Mouse (Mus musculus) embryonic facial prominence, embryonic 12.5 days (tissue): Measurements from ENCODE around the gene Cphx1. TPM values are rescaled to one million over a fixed set of nuclear protein-coding genes. Genes with fewer than 3 reads are reported as not detected.
"Not testable (repeated sequence)": the region's sequence is repeated elsewhere in the genome, so short reads cannot be mapped to it uniquely, and the experiment has no call there.

ENCODE experiments used
- ATAC-seq: fragments of 200-750 bp; cut with Nextera tagmentation; 2 replicates; pipeline ENCODE4 v1.8.0; 2017; ENCODE audit not compliant: insufficient number of reproducible peaks, insufficient read depth, low FRiP score, low TSS enrichment
- H3K27ac ChIP-seq: fragments of 300-500 bp; sonication (generic); 2 replicates; pipeline ENCODE4 v1.5.1; 2016; ENCODE audit warnings: mild to moderate bottlenecking
- H3K27me3 ChIP-seq: fragments of 300-500 bp; sonication (generic); 2 replicates; pipeline ENCODE4 v1.6.1; 2016; ENCODE audit warnings: mild to moderate bottlenecking, moderate library complexity
- H3K36me3 ChIP-seq: fragments of 300-500 bp; sonication (generic); 2 replicates; pipeline ENCODE4 v1.6.1; 2016; ENCODE audit warnings: mild to moderate bottlenecking
- H3K4me1 ChIP-seq: fragments of 300-500 bp; sonication (generic); 2 replicates; pipeline ENCODE4 v1.6.1; 2016
- H3K4me2 ChIP-seq: fragments of 300-500 bp; sonication (generic); replicated peaks from 2 replicates; pipeline ENCODE4 v1.6.1; 2016; ENCODE audit warnings: mild to moderate bottlenecking, moderate library complexity
- H3K4me3 ChIP-seq: fragments of 300-500 bp; sonication (generic); 2 replicates; pipeline ENCODE4 v1.5.1; 2016; ENCODE audit warnings: mild to moderate bottlenecking
- H3K9ac ChIP-seq: fragments of 300-500 bp; sonication (generic); 2 replicates; pipeline ENCODE4 v1.6.1; 2016; ENCODE audit warnings: mild to moderate bottlenecking, moderate library complexity
- H3K9me3 ChIP-seq: fragments of 300-500 bp; sonication (generic); 2 replicates; pipeline ENCODE4 v1.6.1; 2016; ENCODE audit warnings: mild to moderate bottlenecking, moderate library complexity
- WGBS: fragments of 180-500 bp; shearing (Covaris S2); methylation state at CpG from one replicate; pipeline ENCODE4 v1.1.7; 2016; 5-methylcytosine and 5-hydroxymethylcytosine counted together
- polyA plus RNA-seq: library from polyadenylated mRNA; unstranded; fragments of >200 nt; fragmentation: Nextera tagmentation; extraction: Ambion mirVana; gene quantifications from 2 replicates; pipeline ENCODE4 v1.2.1, GENCODE M21; 2016

The Cphx1 gene
- not detected in 2 replicates for polyA plus RNA-seq

GRCm38 (mm10) chr14:25938004-25938403 lies at the start of gene Cphx1:
Gene Cphx1 (plus strand): TSS chr14:25938304.
- WGBS, result no CpG with 5 or more reads among the region's 8 CpGs
- H3K9ac ChIP-seq, H3K4me1 ChIP-seq, ATAC-seq, H3K9me3 ChIP-seq, H3K36me3 ChIP-seq, H3K4me2 ChIP-seq, H3K27me3 ChIP-seq, H3K27ac ChIP-seq, H3K4me3 ChIP-seq: not testable (repeated sequence)

DNA sequence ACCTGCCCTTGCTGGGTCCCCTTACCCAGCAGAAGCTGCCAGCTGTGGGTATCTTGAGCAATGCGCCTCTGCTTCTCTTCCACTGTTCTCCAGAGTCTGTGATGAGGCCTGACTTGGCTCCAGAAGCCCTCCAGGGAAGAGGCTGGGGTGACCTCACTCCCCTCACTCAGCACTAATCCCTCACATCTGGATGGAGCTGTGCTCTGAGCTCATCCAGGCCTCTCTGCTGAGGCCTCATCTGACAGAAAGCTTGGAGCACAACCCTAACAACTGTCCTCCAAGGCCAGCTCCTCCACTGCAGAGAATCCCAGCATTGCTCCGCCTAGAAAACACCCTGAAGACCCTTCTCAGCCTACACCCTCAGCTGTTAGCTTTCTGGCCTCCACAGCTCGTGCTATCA lies 43.5 kb upstream of the Cphx1 start:
- H3K9me3 ChIP-seq, H3K27me3 ChIP-seq, ATAC-seq, H3K4me3 ChIP-seq, H3K9ac ChIP-seq, H3K4me1 ChIP-seq, H3K27ac ChIP-seq, H3K4me2 ChIP-seq, H3K36me3 ChIP-seq: not testable (repeated sequence)
- WGBS, result no CpG with 5 or more reads among the region's 3 CpGs

DNA sequence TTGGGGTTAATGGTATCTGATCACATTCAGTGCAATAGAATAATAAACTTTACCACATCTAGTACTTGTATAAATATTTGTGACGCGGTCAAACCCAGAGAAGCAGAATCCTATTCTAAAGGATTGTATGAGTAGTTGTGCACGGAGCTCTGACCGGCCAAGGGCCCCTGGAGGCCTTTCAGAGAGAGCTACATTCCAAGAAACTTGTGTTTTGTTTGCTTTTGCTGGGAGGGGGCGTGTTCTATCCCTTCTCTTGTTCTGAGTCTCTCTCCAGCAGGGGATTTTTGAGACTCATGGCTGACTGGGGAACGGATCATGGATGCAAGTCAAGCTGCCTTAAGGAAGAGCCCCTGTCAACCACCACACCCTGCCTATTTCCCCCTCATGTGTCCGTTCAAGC lies 42.4 kb upstream of the Cphx1 start:
- H3K9ac ChIP-seq, H3K4me2 ChIP-seq, H3K9me3 ChIP-seq, H3K4me1 ChIP-seq, H3K36me3 ChIP-seq, H3K27ac ChIP-seq, H3K27me3 ChIP-seq, ATAC-seq, H3K4me3 ChIP-seq: not testable (repeated sequence)
- no CpG with 5 or more reads among the region's 7 CpGs for WGBS

GRCm38 (mm10) chr14:25903000-25903399 lies 35.1 kb upstream of the Cphx1 start, which contains the start of gene Plac9a:
Gene Plac9a (minus strand): TSS chr14:25903100.
- not testable (repeated sequence) for H3K4me1 ChIP-seq, H3K4me2 ChIP-seq, H3K4me3 ChIP-seq, H3K9ac ChIP-seq, H3K9me3 ChIP-seq, H3K36me3 ChIP-seq, ATAC-seq, H3K27me3 ChIP-seq, H3K27ac ChIP-seq
- WGBS, result no CpG with 5 or more reads among the region's 10 CpGs

- not testable (repeated sequence) for H3K27me3 ChIP-seq, H3K4me3 ChIP-seq, H3K4me2 ChIP-seq, H3K4me1 ChIP-seq, H3K9ac ChIP-seq, H3K27ac ChIP-seq, H3K9me3 ChIP-seq, H3K36me3 ChIP-seq, ATAC-seq
- 40% methylated on average over 1 of the region's 5 CpGs for WGBS
These were observed 32.9 kb upstream of the Cphx1 start for GRCm38 (mm10) chr14:25905243-25905642.

DNA sequence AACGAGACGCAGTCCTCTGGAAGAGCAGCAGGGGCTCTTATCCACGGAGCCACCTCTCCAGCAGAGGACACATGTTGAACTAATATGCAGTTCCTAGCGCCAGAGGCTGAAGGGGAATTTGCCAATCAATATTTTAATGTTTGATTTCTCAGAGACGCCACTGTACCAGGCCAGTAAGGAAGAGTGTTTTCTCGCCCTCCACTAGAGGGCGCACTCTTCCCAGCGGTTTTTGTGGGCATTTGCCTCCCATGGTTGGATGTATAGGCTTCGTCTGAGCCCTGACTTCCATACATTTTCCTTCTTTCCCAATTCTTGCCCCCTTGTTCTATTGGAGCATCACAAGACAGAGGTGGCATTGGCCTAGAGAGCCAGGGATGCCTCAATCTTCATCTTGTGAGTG lies 30.8 kb upstream of the Cphx1 start:
- not testable (repeated sequence) for H3K4me3 ChIP-seq, H3K4me2 ChIP-seq, H3K27ac ChIP-seq, H3K27me3 ChIP-seq, ATAC-seq, H3K9ac ChIP-seq, H3K9me3 ChIP-seq, H3K36me3 ChIP-seq, H3K4me1 ChIP-seq
- no CpG with 5 or more reads among the region's 9 CpGs for WGBS

- H3K4me1 ChIP-seq, H3K27me3 ChIP-seq, H3K4me3 ChIP-seq, H3K9me3 ChIP-seq, H3K9ac ChIP-seq, ATAC-seq, H3K4me2 ChIP-seq, H3K27ac ChIP-seq, H3K36me3 ChIP-seq: not testable (repeated sequence)
- WGBS, result no CpG with 5 or more reads among the region's 8 CpGs
These were observed 29.1 kb upstream of the Cphx1 start for GRCm38 (mm10) chr14:25908976-25909375.

GRCm38 (mm10) chr14:25918427-25919170 lies 19.5 kb upstream of the Cphx1 start:
- not testable (repeated sequence) for H3K4me1 ChIP-seq, H3K27ac ChIP-seq, H3K36me3 ChIP-seq, H3K9me3 ChIP-seq, ATAC-seq, H3K9ac ChIP-seq, H3K4me2 ChIP-seq, H3K27me3 ChIP-seq, H3K4me3 ChIP-seq
- WGBS, result no CpG with 5 or more reads among the region's 5 CpGs

DNA sequence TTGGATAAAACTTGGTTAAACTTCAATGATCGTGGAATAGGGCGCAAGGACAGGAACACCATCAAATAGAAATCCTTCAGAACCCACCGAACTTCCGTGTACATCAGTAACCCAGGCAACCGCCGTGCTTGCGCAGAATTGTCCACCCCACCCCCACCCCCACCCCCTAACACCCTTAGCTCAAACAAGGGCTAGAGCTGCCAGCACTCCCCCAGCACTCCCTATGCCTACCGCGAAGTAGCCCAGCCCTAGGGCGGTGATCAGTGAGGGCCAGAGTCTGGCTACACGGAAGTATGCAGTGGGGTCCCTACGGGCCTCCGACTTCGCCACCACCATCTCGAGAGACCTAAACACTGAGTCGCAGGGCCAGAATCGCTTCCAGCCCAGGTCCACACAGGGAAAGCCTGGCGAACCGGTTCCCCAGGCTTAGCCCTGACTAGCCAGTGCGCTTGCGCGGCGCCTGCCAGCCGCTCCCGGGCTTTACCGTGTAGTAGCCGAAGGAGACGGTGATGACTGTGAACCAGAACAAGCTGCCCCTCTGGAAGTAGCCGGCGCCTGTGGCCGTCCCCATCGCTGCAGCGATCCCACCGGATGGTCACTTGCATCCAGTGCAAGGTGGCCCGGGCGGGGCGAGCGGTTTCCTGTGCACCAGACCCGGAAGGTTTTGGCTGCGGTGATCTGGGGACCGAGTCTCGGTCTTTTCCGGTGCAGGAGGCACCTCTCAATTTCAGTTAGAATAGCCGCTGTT lies 11.1 kb upstream of the Cphx1 start:
- H3K4me3 ChIP-seq, H3K9me3 ChIP-seq, ATAC-seq, H3K4me2 ChIP-seq, H3K9ac ChIP-seq, H3K27ac ChIP-seq, H3K27me3 ChIP-seq, H3K4me1 ChIP-seq, H3K36me3 ChIP-seq: not testable (repeated sequence)
- WGBS, result no CpG with 5 or more reads among the region's 44 CpGs

- H3K9me3 ChIP-seq, H3K4me2 ChIP-seq, H3K4me3 ChIP-seq, H3K27me3 ChIP-seq, ATAC-seq, H3K9ac ChIP-seq, H3K36me3 ChIP-seq, H3K4me1 ChIP-seq, H3K27ac ChIP-seq: not testable (repeated sequence)
- no CpG with 5 or more reads among the region's 10 CpGs for WGBS
These were observed 10.6 kb upstream of the Cphx1 start, which contains the start of gene Tmem254a for GRCm38 (mm10) chr14:25927562-25927881. Gene Tmem254a (minus strand): TSS chr14:25927672.

GRCm38 (mm10) chr14:25936867-25937630 lies 1.1 kb upstream of the Cphx1 start:
- not testable (repeated sequence) for H3K4me3 ChIP-seq, H3K4me2 ChIP-seq, H3K36me3 ChIP-seq, H3K9ac ChIP-seq, H3K9me3 ChIP-seq, H3K27ac ChIP-seq, H3K4me1 ChIP-seq, H3K27me3 ChIP-seq, ATAC-seq
- no CpG with 5 or more reads among the region's 5 CpGs for WGBS

- not testable (repeated sequence) for H3K27ac ChIP-seq, H3K9ac ChIP-seq, H3K4me2 ChIP-seq, H3K4me1 ChIP-seq, H3K9me3 ChIP-seq, H3K4me3 ChIP-seq, H3K27me3 ChIP-seq, ATAC-seq, H3K36me3 ChIP-seq
- no CpG with 5 or more reads among the region's 3 CpGs for WGBS
These were observed 19.8 kb downstream of the Cphx1 start for GRCm38 (mm10) chr14:25957861-25958260.
